Mouse (Mus musculus) ES-CJ7 (cell line): ENCODE results near the gene Slf2.
A peak's percentile ranks its signal among the peaks of the same experiment; 100 is the strongest.

Source experiments
- DNase-seq: peaks from one replicate; pipeline ENCODE4 v3.0.0; 2011; ENCODE audit warnings: low read depth, low spot score

Slf2 gene

GRCm38 (mm10) chr19:44930744-44931453 is at the start of gene Slf2:
Gene Slf2 (plus strand): TSS chr19:44931151.
- DNase-seq = peak; percentile 98

- peak; percentile 73 for DNase-seq
Observed at GRCm38 (mm10) chr19:44882552-44883024, 48.4 kb upstream of the Slf2 start.

- DNase-seq = no peak
Observed at GRCm38 (mm10) chr19:44884331-44884730, 46.6 kb upstream of the Slf2 start.

- DNase-seq = no peak
Observed at GRCm38 (mm10) chr19:44886475-44886874, 44.5 kb upstream of the Slf2 start.

- DNase-seq = peak; percentile 56
Observed at GRCm38 (mm10) chr19:44887679-44888235, 43.2 kb upstream of the Slf2 start.

GRCm38 (mm10) chr19:44889548-44889947 is 41.4 kb upstream of the Slf2 start:
- no peak for DNase-seq

GRCm38 (mm10) chr19:44891446-44891845 is 39.5 kb upstream of the Slf2 start:
- DNase-seq = no peak

- DNase-seq = no peak
Observed at GRCm38 (mm10) chr19:44893231-44893871, 37.6 kb upstream of the Slf2 start.

GRCm38 (mm10) chr19:44895245-44895644 is 35.7 kb upstream of the Slf2 start:
- DNase-seq = peak; percentile 74

- no peak for DNase-seq
Observed at GRCm38 (mm10) chr19:44896450-44896849, 34.5 kb upstream of the Slf2 start.

GRCm38 (mm10) chr19:44897521-44897920 is 33.4 kb upstream of the Slf2 start:
- DNase-seq = no peak

- DNase-seq = no peak
Observed at GRCm38 (mm10) chr19:44898646-44899045, 32.3 kb upstream of the Slf2 start.

- DNase-seq = no peak
Observed at GRCm38 (mm10) chr19:44899104-44899793, 31.7 kb upstream of the Slf2 start.

GRCm38 (mm10) chr19:44899947-44900773 is 30.8 kb upstream of the Slf2 start:
- DNase-seq = no peak

- DNase-seq = no peak
Observed at GRCm38 (mm10) chr19:44901047-44901446, 29.9 kb upstream of the Slf2 start.

- no peak for DNase-seq
Observed at GRCm38 (mm10) chr19:44902324-44902723, 28.6 kb upstream of the Slf2 start.

- no peak for DNase-seq
Observed at GRCm38 (mm10) chr19:44903343-44904000, 27.5 kb upstream of the Slf2 start.

GRCm38 (mm10) chr19:44904141-44904720 is 26.7 kb upstream of the Slf2 start:
- no peak for DNase-seq

GRCm38 (mm10) chr19:44905316-44905715 is 25.6 kb upstream of the Slf2 start:
- no peak for DNase-seq
